Mouse (Mus musculus): ENCODE results near the gene Tomt. TPM values are rescaled to one million over a fixed set of nuclear protein-coding genes. Genes with fewer than 3 reads are reported as not detected.

The Tomt gene
- total RNA-seq, 1 experiment, result 1.9 TPM

GRCm38 (mm10) chr7:101851689-101852088, 54.5 kb downstream of the Tomt start:
- Histone ChIP-seq H3K4me3 (ENCODE audit: insufficient read depth in 1 of 2, low read depth in 1 of 2, low read length in 2 of 2, poor library complexity in 1 of 2, severe bottlenecking in 1 of 2) (no peak overlapping the region), H3K36me3 (ENCODE audit: control insufficient read depth, insufficient read depth, low read length, poor library complexity, severe bottlenecking) (peaks cover 12% of the 10 kb centered on the region), H3K9me3 (ENCODE audit: control insufficient read depth, insufficient read depth, low read depth, low read length) (no peaks in the 10 kb centered on the region), H3K27ac (ENCODE audit: insufficient read depth, low read depth, low read length, poor library complexity, severe bottlenecking) (no peak overlapping the region), H3K4me1 (ENCODE audit: control insufficient read depth in 2 of 2, insufficient read depth in 2 of 2, low read length in 2 of 2, poor library complexity in 1 of 2) (peaks cover 0 to 2% of the 10 kb centered on the region in 2 experiments; a peak in 1 of 4 replicates), H3K9ac (ENCODE audit: insufficient read depth, low read depth, low read length, poor library complexity, severe bottlenecking) (no peak overlapping the region)
- TF ChIP-seq ZNF384 (IDR thresholded peaks at IDR 0.05; ENCODE audit: low read depth, low read length), result no peak
- TF ChIP-seq HCFC1 (IDR thresholded peaks at IDR 0.05; ENCODE audit: borderline replicate concordance, insufficient read depth, low read length), result no peak
- TF ChIP-seq CHD2 (IDR thresholded peaks at IDR 0.05; ENCODE audit: low read depth, low read length), result no peak
- TF ChIP-seq MAFK (IDR thresholded peaks at IDR 0.05; ENCODE audit: insufficient read depth, low read depth, low read length), result no peak
- no peak for TF ChIP-seq ZC3H11A (IDR thresholded peaks at IDR 0.05; ENCODE audit: borderline replicate concordance, low read depth, low read length)
- in situ Hi-C loops (cut with MboI; ENCODE audit: low sequenced_read_pairs in 2 of 2, unreplicated experiment in 2 of 2), result no loop called here
- DNase-seq (ENCODE audit: low read depth, low spot score), result no peak

Other genes with a start within 250 kb of the Tomt start
- gene Clpb, start 242.7 kb downstream of the Tomt start, total RNA-seq (2012; rRNA removed), result 197 and 338 TPM in 2 replicates
- gene Phox2a, start 88.0 kb downstream of the Tomt start, total RNA-seq (2012; rRNA removed), result 1.1 and 1.3 TPM in 2 replicates
- gene Inppl1, start 68.1 kb downstream of the Tomt start, total RNA-seq (2012; rRNA removed), result 57.1 and 71.4 TPM in 2 replicates
- gene Folr2, start 49.2 kb downstream of the Tomt start, total RNA-seq (2012; rRNA removed), result 4.2 and 4.3 TPM in 2 replicates
- gene Anapc15, start 42.6 kb downstream of the Tomt start, total RNA-seq (2012; rRNA removed), result 105 and 123 TPM in 2 replicates
- 536 and 562 TPM in 2 replicates for gene Folr1, start 35.6 kb downstream of the Tomt start, total RNA-seq (2012; rRNA removed)
- 90.8 and 106 TPM in 2 replicates for gene Lamtor1, start 455 bp downstream of the Tomt start, total RNA-seq (2012; rRNA removed)
- 2.6 TPM in 2 replicates for gene Lrrc51, start 27.5 kb upstream of the Tomt start, total RNA-seq (2012; rRNA removed)
- 91.0 and 95.6 TPM in 2 replicates for gene Numa1, start 27.8 kb upstream of the Tomt start, total RNA-seq (2012; rRNA removed)
- gene Il18bp, start 112.3 kb upstream of the Tomt start, total RNA-seq (2012; rRNA removed), result 11.0 and 15.0 TPM in 2 replicates
- 45.7 and 60.8 TPM in 2 replicates for gene Rnf121, start 159.1 kb upstream of the Tomt start, total RNA-seq (2012; rRNA removed)
- gene Xndc1, start 159.2 kb upstream of the Tomt start, total RNA-seq (2012; rRNA removed), result 32.2 and 43.6 TPM in 2 replicates
- gene Xntrpc, start 159.4 kb upstream of the Tomt start, total RNA-seq (2012; rRNA removed), result 0.76 and 1.1 TPM in 2 replicates
- 0.36 and 1.3 TPM in 2 replicates for gene Trpc2, start 176.8 kb upstream of the Tomt start, total RNA-seq (2012; rRNA removed)
- gene Art1, start 195.4 kb upstream of the Tomt start, total RNA-seq (2012; rRNA removed), result 0.45 and 0.90 TPM in 2 replicates
- gene Art5, start 203.1 kb upstream of the Tomt start, total RNA-seq (2012; rRNA removed), result 2.6 and 3.2 TPM in 2 replicates
- gene Chrna10, start 210.5 kb upstream of the Tomt start, total RNA-seq (2012; rRNA removed), result 0.27 and 0.42 TPM in 2 replicates